Mouse (Mus musculus) retina, postnatal 7 days (tissue): ENCODE results near the gene Gm20388.

Source experiments
- DNase-seq: peaks from one replicate; pipeline ENCODE4 v3.0.0-alpha.2; 2012; ENCODE audit warnings: low read depth, low spot score

Gene Gm20388

DNA sequence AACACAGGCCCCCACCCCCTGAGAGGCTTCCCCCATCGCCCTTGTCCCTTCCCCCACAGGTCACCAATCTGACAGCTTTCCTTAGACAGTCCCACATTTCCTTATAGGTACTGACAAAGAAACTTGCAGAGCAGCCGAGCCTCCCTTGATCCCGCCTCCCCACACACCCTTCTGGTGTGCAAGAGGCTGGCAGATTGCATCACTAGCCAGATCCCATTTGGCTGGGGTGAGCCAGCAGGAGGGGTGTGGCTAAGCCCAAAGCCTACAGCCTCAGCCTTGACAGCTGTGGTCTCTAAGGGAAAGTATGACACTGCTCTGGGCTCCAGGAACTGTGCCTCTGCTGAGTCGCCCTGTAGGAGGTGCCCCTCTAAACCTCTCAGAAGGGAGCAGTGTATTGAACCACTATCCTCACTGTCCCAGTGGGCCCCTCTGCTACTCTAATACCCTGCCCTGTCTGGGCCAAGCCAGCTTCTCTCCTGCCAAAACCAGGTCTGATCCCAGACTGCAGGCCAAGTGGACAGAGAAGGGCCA lies 1987.8 kb downstream of the Gm20388 start:
- peak; percentile 61 for DNase-seq

- no peak for DNase-seq
Measured at GRCm38 (mm10) chr8:121899180-121900044, 1988.8 kb downstream of the Gm20388 start.

DNA sequence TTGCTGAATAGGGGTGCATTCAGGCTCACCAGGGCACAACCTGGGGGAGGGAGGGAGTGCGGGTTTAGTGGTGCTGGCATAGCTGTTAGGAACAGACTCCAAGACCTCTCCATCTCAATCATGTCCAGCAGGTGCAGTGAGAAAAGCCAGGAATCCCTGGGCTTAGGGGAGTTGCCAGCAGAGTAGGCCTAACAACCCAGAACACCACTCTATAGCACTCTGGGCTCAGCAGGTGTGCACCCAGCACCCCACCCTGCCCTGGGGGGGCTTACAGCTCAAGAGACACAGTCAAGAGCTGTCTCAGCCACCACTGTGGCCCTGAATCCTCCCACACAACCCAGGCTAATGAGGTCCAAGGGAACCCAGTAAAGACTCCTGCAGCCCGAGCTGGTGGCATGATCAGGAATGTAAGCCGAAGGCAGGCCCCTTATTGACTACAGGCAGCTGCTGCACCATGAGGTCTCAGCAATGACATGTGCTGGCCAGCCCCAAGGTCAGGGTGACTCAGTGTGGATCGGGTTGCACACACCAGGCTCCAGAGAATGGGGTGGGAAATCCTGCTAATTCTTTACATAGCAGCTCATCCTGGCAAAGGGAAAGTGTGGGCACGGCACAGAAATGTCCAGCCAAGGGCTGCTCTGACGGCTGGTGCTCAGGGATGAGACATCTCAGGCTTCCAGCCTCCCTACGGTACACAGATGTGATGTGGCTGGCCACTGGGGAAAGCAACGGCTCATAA lies 1991.0 kb downstream of the Gm20388 start:
- DNase-seq, result no peak

- DNase-seq, result no peak
Measured at GRCm38 (mm10) chr8:121903977-121904376, 1993.3 kb downstream of the Gm20388 start.

DNA sequence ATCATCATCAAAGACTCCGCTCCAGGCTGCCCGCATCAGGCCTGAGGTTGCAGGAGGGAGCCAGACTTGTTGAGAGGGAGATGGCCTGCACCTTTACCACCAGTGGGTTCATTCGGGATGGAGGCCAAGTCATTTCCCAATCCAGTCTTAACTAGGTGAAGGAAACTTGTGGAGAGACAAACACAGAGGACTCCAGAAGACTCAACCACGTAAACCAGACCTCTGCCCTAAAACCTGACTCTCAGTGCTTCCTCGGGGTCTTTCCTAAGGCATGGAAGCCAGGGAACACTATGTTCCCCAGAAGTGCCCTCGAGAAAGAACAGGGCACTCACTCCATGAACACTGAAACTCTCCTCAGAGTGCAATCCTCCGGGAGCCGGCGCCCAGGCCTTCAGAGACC lies 1994.4 kb downstream of the Gm20388 start:
- no peak for DNase-seq

GRCm38 (mm10) chr8:121905420-121905819 lies 1994.8 kb downstream of the Gm20388 start:
- DNase-seq, result no peak

DNA sequence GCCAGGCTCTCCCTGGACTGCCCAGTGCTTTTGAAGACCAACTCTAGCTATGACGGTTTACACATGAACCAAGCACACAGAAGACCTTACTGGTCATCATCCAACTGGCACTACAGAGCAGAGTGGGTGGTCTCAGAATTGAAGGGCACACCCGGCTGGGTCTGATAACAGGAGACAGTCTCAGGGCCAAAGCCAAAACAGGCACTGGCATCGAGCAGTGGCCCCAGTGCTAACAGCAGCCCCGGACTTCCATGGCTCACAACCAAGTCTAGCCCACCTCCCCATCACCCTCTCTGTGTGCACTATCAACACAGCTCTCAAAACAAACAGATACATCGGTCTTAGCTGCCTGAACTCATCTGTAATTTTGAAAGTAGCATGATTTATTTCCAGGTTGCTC lies 1995.2 kb downstream of the Gm20388 start:
- no peak for DNase-seq

DNA sequence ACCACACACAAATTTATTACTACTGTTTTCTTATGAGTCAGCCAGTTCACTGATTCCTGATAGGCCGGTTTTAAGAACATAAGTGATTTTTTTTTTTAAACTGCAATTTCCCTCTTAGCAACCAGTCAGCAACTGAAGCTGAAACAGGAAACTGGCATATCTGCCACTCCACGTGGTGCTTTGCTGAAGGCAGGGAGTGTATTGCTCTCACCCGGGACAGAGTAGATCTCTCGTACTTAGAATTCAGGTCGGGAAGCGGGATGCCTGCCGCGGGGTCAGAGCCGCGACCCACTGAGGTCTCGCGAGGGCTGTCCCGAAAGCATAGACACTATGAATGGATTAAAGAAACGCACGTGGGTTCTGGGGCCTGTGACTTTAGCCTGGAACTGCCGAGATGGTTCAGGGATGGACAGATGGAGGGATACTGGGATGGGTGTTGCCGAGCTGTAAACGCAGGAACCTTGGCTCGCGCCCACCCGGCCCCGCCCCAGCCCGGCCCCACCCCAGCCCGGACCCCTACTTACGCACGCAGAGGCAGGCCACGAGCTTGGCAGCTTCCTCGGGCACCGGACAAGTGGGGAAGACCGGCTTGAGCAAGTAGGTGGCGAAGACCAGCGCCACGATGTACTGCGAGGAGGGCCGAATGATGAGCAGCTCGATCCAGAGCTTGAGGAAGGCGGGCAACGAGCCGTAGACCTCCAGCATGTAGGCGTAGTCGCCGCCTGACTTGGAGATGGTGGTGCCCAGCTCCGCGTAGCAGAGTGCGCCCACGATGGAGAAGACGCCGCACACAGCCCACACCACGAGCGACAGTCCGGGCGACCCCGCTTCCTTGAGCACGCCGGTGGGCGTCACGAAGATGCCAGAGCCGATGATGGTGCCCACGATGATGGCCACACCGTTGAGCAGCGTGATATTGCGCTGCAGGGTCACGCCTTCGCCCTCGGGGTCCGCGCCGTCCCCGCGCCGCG lies 1996.2 kb downstream of the Gm20388 start:
- no peak for DNase-seq

DNA sequence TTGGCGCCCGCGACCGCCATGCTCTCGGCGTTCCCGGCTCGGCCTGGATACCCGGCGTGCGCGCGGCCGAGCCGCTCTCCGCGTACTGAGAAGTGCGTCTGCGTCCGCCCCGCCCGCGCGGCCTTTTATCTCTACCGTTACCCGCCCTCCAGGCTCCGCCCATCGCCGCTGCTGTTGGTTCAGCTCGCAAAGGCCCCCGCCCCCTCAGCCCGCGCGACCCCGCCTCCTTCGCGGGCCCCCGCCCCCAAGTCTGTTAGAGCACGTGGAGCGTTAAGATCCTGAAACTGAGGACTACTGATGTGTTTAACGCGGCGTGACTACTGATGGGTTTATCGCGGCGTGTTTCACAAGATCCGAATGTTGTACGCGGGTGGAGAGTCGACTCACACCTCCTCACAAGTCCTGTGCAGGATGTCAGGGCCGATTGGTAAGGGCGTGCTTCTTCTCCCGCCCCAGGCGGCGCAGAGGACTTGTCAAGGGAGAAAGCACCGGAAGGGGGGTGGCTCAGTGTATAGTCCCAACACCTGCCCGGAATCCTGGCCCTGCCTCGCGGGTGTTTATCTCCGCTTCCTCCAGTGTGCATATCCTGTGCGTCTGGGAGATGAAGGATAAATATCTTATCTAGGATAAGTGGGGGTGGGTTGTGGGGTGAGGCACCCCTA lies 1997.1 kb downstream of the Gm20388 start, which contains the start of gene Slc7a5:
Gene Slc7a5, minus strand, starts transcription at position 108 of the 662 bp plus-strand sequence.
- DNase-seq, result peak; percentile 95

DNA sequence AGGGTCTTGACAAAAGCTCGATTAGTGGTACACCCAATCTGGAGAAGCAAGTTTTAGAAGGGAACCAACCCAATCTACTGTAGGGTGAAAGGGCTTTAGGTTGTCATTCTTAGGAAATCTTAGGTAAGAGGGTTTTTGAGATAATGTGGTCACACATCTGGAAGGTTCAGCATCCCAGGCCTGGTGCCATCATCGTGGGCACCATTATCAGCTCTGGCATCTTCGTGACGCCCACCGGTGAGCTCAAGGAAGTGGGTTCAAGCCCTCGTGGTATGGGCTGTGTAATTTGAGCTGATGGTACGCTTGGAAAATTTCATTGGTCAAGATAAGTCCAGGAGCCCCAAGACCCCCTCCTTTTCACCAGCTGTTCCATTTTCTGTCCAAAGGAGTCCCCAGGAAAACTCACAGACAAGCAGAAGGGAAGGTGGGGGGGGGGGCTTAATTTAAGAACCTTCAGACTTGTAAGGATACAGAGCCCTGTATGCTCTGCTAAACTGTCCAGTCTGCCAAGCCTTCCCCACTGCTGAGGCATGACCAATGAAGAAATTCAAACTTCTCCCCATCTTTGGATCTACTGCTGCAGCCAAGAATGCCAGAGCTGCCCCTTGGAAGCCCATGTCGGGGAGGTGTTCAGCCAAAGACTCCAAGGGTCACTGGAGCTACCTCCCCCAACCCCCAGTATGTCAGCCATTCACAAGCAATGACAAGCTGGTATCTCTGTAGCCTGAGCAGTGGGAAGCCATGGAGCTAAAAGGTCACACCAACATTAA lies 1997.9 kb downstream of the Gm20388 start:
- no peak for DNase-seq

- DNase-seq, result no peak
Measured at GRCm38 (mm10) chr8:121909148-121909541, 1998.5 kb downstream of the Gm20388 start.

DNA sequence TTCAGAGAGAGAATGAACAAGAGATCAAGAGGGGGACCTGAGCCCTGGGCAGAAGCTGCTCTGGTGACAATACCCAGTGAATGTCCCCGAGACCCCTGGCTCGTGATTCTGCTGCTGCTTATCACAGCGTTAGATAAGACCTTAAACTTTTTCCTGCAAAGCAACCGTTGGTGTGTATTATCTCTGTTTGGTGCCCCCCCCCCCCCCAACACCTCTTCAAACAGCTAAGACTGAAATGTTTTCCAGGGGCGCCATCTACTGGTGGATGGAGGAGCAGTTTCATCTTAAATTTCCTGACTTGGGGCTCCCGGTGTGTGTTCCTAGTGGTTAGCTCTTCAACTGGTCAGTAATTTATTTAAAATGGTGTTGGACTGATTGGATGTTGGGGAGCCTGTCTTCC lies 1999.0 kb downstream of the Gm20388 start:
- peak; percentile 80 for DNase-seq

DNA sequence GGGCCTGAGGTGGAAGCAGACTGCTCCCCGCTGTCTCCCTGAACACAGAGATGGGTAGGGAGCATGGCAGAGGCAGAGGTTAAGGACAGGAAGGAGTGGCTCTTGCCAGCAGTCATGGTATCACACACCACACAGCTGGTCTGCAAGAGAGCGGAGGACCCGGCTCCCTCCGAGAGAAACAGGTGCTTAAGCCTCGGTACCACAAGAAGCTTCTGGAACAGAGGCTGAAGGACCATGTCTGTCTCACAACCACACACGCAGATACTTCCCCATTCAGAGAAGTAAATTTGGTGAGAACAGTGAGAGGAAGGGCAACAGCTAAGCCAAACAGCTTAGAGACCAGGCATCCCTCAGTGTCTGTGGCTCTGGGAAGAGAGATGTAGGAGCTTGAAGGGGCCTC lies 2000.8 kb downstream of the Gm20388 start:
- no peak for DNase-seq

GRCm38 (mm10) chr8:121911987-121912386 lies 2001.3 kb downstream of the Gm20388 start:
- DNase-seq, result no peak

DNA sequence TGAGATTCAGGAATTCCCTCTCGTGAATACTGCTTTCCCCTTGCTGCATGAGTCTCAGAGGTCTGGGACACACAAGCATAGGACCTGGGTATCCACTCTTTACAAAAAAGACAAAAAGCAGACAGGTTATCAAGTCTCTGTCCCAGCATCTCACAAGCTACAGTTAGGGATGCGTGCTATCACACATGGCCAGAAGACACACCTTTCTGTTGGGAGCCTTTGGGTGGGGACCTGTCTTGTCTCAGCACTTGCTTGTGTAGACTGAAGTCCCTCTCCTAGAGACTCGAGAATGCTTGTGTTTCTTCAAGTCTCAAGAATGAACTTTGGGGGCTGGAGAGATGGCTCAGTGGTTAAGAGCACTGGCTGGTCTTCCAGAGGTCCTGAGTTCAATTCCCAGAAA lies 2002.2 kb downstream of the Gm20388 start:
- DNase-seq, result no peak

GRCm38 (mm10) chr8:121913378-121913777 lies 2002.7 kb downstream of the Gm20388 start:
- no peak for DNase-seq

DNA sequence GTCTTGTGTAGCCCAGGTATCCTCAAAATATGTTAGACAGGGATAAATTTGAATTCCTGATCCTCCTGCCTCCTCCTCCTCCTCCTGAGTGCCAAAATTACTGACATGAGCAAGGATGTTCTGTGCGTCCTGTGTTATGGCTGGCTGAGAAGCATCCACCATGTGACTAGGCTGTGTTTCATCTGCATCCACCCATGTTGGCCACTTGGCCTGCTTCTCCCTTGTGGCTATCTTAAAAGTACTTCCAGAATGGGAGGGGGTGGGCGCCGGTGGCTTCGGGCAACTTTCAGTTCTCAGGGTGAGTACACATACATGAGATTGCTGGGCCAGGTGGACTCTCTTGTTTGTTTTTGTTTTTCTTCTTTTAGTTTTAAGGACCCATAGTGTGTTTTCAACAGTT lies 2008.5 kb downstream of the Gm20388 start:
- no peak for DNase-seq

DNA sequence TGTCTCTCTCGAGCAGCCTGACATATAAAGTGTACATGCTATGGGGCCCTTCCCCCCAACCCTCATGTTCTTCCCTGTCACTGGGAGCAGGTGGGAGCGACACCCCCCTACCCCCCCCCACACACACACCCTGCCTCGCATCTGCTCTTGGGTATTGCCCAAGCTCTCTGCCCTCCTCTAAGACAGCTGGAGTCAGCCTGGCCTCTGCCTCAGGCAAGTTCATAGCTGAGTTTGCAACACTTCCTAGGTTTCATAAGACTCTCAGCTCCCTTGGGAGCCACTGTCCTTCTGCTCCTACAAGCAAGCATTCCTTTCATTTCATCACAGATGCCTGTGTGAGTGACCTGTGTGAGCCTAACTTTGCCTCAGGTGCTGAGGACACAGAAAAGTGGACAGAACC lies 2009.1 kb downstream of the Gm20388 start:
- DNase-seq, result no peak

DNA sequence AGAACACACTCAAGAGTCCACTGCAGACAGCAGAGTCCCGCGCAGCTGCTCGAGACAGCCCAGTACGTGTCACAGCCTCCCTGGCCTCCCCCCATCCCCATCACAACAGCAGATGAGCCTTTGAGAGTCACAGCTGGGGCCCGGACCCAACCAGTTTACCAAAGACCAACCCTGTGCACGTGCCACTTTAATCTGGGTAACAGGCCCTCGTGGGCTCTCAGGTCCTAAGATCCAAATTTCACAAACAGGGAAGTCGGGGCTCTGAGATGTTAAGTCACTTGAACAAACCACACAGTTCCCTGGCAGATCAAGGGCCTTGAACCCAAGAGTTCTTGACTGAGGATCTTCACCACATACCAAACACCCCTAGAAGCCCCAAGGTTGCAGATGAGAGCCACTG lies 2010.9 kb downstream of the Gm20388 start:
- no peak for DNase-seq

DNA sequence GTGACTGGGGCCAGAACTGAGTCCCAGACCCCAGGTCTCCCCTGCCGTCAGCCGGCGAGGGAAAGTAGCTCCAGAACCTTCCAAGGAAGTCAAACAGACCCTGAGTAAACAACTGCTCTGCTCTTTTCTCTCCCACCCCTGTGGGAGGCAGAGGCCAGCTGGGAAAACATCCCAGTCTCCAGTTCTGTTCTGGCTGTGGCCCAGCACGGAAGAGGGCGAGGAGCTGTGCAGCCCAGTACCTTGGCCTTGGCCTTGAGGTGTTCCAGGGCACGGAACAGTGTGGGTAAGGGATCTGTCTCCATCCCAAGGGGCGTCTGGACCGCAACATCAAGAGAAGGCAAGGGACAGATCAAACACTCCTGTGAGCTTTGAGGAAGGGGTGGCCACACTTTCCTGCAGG lies 2011.5 kb downstream of the Gm20388 start:
- no peak for DNase-seq
